Mouse (Mus musculus) fat pad, adult 2 months (tissue): ENCODE data around the gene St6galnac5.

Source experiments
- DNase-seq: peaks from one replicate; pipeline ENCODE4 v3.0.0-alpha.2; 2011; ENCODE audit warnings: low read depth, low spot score; ENCODE audit errors: extremely low read depth

Gene St6galnac5

DNA sequence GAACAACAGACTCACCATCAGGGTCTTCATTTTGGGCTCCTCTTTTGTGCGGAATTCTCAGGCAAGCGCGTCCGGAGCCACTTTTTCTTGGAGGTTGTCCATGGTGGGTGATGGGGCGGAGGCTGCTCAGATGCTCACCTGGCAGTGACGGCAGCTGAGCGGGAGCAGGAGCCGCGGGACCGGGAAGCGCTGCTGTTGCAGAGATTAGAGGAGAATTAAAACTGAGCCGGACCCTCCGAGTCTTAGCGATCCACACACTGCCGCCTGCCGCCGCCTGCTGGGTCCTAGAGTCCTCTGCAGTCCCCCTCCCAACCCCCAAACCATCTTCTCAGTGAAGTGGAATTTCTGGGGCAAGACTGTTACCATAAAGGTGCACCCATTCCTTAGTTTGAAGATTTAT lies at the start of gene St6galnac5:
Gene St6galnac5, minus strand, starts transcription at position 259 of the 400 bp plus-strand sequence.
- no peak for DNase-seq

DNA sequence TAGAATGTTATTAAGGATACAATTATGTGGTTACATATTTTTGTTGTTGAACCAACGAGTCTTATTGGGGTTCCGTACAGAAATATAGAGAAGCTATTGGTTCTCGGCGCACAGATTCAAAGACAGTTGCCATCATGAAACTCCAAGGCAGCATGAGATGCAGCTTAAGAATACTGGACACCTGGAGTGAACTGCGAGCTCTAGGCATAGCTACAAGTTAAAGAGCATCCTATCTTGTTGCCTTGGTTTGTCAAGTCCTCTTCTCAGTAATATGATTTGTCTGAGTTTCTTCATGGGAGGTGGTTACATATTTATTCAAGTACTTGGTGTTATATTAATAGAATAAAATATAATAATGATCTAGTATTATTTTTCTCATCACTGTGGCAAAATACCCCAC lies 48.7 kb upstream of the St6galnac5 start:
- no peak for DNase-seq

DNA sequence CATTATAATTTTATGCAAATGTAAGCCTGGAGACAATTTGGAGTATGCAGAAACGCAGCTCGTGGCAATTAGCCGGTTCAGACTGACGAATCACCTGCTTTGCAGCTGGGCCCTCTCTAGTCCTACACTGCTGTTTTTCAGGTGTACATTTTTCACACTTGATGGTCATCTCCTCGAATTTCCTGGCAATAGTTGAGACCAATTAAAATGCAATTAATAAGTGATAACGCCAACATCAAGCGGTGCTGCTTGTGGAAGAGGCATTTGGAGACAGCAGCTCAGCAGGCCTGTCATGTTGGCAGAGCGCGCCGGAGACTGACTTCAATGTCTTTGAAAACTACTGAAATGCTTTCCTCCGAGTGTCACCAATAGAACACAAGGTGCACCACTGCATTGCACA lies 42.0 kb upstream of the St6galnac5 start:
- no peak for DNase-seq

DNA sequence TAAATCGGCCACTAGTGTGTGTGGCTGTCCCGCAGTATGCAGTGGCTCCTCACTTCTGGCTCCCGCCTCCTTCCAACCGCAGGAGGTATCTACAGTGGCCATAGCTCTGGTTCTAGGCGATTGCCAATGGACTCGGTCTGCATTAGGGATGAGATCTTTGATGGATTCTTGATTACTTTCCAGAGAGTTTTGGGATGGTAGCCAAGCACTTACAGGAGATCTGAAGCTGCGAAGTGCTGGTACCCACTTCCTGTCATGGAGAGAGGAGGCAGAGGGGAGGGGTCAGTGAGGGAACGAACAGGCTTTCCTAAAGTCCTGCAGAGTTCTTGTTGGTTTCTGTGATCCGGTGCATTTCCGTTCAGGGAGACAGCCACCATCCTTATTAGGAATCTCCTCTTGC lies 36.0 kb upstream of the St6galnac5 start:
- no peak for DNase-seq

DNA sequence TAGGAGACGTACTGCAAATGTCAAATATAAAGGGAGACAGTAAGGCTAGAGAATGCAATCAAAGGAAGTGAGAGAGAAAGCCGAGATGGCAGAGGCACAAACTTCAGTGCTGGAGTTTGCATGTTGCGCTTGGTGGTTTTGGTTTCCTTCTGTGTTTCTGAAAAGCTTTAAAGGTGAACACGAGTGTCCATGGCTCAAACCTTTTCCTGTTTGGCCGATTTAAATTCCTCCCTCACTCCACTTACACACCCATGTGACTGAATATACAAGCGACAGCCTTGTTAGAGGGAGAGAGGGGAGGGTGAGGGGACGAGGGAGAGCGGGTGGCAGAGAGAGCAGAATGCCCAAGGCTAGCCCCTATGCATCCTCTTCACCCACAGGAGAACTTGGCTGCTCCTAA lies 34.3 kb upstream of the St6galnac5 start:
- DNase-seq: no peak

DNA sequence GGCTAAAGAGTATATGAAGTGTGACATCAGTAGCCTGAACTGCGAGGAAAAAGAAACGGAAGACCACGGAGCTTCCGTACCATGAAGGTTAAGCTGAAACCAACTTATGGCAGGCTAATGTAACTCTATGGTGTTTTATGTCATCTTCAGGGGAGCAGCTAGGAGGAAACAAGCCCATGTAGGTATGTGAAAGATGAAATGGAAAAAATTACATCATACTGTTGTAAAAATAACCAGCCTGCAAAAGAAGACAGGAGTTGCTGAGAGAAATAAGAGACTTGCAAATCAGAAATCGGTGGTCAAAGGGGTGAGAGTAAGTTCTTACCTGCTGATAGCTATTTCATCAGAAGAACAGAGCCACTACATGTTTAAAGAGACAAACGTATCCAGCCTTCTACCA lies 24.8 kb upstream of the St6galnac5 start:
- no peak for DNase-seq

DNA sequence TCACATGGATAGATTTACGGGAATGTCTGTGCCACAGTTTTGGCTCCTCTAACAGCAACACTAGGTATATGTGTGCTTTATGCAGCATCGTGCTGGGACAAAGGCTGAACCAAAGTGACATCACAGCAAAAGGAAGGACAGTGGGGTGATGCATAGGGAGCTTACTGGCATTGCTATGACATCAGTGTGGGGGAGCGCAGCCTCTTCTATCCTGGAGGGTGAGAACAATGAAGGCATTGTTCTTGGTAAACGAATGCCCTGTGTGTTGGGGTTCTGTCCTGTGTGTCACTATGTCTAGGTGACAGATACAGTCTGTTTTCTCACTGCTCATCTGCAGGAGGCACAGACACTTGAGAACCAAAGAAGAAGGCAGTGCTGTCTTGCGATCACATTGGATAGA lies 16.9 kb upstream of the St6galnac5 start:
- DNase-seq: no peak

DNA sequence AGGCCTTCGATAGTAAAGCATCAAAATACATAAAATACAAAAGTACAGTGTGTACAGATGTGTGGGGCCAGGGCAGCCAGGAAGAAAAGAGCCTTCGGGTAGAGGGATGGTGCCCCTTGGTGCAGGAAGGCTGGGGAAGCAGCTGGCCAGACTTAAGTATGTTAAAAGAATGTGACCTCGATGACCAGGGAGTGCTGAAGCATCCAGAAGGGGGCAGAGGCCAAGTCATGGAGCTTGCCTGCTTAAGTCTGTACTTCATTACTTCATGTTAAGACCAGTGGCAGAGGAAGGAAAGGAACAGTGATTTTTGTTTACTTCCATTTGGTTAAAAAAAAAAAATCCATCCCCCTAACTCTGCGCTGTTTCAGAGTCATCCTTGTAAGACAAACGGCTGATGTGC lies 16.1 kb upstream of the St6galnac5 start:
- no peak for DNase-seq

DNA sequence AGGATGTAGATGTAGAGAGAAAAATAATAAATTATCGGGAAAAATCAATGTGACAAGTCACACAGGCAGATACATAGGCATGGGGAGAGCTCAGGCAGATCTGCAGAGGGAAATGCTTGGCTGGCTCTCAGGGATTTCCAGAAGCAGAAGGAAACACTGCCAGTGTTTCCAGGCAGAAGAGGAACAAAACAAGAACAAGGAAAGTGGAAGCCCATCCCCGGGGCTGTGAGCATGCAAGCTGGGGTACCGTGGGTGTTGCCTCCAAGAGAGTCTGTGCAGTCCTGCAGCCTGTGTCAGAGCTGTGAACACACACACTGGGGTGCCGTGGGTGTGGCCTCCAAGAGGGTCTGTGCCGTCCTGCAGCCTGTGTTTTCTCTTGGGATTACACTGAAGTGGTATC lies 11.6 kb upstream of the St6galnac5 start:
- DNase-seq: no peak

DNA sequence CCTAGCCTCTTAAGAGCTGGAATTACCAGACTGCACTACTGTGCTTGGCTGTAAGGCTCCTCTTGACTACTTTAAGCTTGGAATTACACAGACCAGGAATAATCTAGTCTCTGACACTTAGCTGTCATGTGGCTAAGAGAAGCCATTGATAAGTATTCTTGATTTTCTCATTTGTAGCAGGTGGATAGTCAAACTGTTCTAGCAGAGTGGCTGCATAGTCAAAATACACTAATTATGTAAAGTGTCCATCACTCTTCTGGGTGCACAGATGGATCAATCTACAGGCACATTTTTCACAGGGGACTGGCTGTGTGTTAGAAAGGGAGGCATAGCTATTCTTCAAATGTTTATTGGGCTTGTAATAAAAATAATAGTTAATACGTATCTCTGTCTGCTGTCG lies 8.7 kb upstream of the St6galnac5 start:
- DNase-seq: no peak

DNA sequence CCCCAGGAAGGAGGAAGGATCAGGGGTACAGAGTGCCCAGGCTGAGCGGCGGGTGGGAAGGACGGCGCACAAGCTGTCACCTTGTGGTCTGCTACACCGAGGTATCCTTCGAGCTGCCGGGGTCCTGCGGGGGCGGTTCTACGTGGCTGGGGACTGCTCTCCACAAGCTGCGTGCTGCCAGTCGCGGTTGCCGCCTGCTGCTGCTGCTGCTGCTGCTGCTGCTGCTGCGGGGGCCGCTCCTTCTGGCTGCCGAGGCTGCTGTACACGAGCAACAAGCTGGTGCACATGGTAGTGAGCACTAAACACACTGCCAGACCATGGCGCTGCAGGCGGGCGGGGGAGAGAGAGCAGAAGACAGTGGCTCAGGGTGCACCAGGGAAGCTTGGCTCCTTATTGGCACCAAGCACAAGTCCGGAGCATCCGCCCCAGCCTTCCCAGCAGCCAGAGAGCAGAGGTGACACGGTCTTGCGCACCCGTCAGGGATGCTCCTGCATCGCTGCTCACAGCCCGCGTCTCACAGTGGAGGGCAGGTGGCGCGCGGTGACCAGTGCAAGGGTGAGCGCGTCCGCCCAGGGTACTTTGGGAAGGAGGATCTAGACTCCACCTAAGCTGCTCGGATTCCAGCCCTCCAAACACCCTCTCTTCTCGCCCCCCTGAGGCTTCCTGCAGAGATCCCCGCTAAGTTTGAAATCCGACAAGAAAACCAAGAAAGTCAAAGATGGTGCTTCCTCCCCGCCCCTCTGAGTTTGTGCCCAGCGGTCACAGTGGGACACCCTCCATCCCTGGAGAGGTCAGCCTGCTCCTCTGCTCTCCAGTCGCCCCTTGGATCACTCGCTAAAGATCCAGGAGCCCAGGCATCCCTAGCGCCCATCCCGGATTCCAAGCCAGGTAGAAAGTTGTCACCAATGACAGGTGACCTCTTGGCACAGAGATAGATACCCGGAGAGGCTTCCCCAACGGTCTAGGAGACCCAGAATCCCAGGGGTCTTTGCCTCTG lies 770 bp downstream of the St6galnac5 start:
- DNase-seq: no peak

DNA sequence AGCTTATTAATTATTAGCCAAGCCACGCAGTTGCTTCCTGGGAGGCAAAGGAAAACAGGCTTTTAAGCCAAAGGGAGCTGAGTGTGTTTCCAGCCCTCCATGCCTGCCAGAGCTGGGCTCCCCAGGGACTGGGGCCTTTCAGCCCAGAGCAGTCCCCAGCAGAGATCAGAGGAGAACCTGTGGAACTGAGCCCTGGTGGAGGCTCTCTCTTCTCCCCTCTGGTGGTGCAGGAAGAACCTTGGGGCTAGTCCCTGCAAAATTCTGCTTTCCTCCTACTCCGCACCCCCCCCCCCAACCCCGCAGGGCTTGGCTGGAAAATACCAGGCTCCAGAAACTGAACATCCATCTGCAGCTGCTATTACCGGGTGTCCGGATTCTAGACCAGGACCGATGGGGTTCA lies 1.6 kb downstream of the St6galnac5 start:
- no peak for DNase-seq

DNA sequence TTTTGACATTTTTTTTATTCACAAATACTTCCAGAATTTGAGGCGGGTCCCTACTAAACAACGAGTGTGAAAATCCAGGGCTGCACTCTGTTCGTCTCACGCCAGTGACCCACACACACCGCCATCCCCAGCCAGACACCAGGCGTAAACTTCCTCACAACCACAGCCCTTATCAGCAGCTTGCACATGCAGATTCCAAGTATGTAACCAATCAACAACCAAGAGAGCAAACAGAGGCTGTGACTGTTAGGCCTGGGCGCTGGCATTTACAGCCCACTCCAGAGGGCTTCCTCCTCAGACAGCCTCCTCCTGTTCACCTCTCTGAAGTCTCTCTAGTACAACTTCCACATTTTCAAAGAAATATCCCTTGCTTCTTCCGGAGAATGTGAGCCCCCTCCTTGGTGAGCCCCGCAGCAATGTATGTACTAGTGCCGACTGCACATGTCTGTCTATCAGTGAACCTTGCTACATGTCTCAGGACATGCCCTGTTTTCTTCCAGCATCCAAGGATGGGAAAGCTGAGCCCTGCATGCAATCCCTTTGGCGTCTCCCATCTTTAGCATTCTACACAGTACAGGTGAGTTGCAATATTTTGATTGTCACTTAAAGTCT lies 2.5 kb downstream of the St6galnac5 start:
- DNase-seq: no peak

DNA sequence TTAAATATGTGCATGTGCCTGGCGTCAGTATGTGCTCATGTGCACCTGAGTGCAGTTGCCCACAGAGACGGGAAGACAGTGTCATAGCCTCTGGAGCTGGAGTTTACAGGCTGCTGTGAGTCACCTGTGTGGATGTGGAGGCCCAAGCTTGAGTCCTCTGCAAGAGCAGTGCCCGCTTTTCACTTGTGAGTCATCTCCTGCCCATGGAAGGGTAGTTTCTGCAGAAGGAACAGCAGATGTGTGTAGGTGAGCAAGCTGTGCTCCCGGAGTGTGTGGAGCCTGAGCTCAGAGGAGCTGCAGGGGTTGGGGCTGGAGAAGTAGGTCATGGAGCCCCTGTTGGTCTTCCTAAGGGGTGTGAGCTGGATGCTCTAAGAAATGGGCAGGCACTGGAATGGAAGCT lies 10.7 kb downstream of the St6galnac5 start:
- DNase-seq: no peak

DNA sequence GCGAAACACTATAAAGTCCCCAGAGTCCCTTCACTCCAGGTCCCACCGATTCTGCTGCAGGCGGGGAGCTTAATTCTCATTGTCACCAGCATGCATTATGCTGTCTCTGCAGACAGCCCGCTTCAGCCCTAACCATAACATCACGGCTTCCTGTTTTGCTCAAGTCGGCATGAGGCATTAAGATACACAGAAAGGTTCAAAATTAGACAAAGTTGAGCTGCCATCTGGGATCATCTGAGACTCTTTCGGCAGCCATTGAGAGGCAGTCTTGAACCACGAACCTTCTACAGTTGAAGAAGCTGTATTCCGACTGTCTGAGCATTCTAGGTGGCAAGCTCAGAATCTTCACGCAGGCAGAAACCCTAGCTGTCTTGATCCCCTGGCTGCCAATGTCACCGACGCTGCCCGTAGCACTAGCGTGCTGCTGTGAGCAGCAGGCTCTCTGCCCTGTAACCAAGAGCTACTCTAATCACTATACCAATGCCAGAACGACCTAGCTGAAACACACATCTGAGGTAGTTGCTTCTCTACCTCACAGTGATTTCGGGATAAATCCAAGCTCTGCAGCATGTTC lies 12.2 kb downstream of the St6galnac5 start:
- no peak for DNase-seq

DNA sequence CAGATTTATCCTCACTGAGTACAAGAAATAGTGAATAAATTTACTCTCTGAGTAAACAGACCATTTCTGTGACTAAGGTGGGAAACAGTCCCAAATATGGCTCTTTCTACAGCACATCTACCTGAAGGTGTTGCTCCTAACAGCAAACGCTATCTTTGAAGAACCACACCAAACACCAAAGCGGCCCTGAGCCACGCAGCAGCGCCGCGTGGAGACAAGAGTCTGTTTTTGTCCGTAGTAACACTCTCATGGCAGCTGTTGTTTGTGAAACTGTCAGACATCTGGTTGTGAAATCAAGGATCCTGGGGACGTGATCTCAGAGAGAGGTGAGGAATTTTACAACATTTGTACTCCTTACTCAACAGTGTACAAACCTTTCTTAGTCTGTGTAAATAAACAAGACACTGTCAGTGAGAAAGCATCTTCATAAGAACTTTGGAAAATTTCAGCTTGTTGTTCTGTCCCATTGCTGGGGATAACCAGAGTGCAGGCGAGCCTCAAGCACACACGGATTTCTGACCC lies 20.1 kb downstream of the St6galnac5 start:
- no peak for DNase-seq

DNA sequence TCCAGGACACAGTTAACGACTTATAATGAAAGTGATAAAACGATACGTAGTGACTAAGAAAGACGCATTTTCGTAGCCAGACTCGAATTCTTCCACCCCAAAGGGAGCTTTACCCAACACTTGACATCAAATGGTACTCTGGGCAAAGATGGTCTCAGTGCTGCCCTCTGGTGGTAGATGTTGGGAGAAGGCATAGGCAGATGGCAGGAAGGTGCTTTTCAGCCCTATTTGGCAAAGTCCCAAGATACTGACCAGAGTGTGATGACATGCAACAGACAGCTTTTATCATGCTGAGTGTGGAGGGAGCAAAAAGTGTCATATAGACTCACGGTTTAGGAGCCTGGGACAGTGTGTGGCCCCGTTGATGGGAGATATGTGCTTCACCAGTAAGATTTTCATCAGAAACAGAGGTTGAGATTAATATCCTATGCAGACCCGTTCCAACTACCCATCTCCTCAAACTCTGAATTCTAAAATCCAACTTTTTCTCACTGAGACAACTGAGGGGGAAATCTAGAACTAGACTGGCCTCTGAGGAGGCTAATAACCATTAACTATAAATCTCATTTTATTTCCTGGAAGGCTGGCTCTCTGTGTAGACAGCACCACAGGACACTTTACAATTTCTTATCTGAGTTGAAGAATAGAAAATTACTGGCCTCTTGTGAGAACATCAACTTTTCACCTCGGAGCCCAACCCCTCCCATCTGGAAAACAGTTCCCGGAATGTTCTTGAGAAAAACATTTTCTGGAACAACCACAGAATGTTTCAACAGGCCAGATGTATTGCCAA lies 23.5 kb downstream of the St6galnac5 start:
- no peak for DNase-seq

DNA sequence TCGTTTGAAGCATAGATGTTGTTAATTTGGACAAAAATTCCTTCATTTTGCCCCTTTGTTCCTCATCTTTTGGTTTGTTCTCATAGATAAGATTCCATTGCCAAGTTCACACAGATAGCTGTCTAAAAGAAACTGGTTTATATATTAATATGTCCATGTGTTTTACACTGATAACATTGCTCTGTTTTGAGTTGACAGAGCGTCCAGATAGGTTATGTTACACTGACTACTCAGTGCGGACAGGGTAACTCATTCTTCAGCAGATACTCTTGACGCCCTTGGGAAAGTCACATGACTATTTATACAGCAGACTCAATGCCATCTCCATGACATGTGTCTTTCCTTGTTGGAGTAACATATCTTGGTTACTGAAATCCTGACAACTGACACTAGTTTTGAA lies 25.3 kb downstream of the St6galnac5 start:
- no peak for DNase-seq

DNA sequence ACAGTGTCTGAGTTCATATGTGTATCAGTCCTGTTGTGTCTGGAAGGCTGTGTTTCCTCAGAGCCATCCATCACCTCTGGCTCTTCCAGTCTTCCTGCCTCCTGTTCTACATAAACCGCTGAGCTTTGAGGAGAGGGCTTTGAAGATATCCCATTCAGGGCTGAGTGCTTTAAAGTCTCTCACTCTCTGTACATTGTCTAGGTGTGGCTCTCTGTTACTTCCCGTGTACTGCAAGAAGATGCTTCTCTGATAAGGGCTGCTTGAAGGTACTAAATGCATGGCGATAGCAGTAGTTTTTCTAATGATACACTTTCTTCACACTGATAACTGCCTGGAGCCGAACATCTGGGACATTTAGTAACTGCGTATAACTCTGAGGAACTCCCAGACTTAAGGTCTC lies 26.0 kb downstream of the St6galnac5 start:
- DNase-seq: no peak

DNA sequence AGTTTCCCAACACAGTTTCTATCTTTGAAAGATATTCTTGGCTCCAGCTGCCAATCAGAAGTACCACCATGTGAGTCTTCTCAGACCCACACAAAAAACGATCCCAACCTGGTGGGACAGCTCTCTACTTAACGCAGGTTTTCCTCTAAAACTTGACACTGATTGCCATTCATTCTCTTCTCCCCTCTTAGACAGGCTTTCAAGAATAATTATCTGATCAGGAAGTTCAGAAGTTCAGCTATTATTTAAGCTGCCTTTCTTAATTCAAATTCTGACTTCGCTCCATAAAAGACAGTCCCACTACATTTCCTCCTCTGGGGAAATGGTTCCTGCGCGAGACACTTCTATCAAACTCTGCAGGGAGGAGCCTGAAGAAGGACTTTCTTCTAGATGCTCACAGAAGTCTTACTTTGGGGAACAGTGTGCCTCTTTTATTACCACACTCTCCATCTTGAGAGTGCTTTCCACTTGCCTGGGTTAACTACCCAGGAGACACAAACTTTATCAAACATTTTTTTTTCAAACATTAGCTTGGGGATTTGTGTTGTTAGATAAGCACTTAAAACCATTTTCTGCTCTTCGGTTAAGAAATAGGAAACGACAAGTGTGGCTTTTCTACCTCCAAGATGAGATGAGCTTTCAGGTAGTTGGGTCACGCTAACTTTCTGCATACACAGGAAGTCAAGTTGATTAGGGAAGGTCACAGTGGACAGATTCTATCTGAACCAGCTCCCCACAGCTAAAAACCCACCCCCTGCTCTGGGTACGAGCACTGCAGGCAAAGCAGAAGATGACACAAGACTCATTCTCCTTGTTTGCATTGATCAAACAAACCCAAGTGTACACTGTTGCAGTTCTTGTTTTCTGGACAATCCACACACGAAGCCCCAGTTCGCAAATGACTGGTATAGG lies 30.2 kb downstream of the St6galnac5 start:
- no peak for DNase-seq
